Mouse (Mus musculus) ovary, postnatal 14 days (tissue): ENCODE measurements at regions not wholly inside any gene's neighbourhood (a gene's known extent, or its start where the extent isn't known, plus 50 kb on each side); places are given as distances from the start of the nearest gene placed in this dataset.

Source experiments
- DNase-seq: peaks from one replicate; pipeline ENCODE4 v3.0.0; 2022; ENCODE audit warnings: low spot score

GRCm38 (mm10) chrX:19199531-19199930 lies 281.6 kb downstream of the Tex13c3 start:
- no peak for DNase-seq

GRCm38 (mm10) chrX:19168983-19169382 lies 312.1 kb downstream of the Tex13c3 start:
- no peak for DNase-seq

GRCm38 (mm10) chrX:19168546-19168945 lies 312.6 kb downstream of the Tex13c3 start:
- no peak for DNase-seq

GRCm38 (mm10) chrX:19168111-19168510 lies 313.0 kb downstream of the Tex13c3 start:
- no peak for DNase-seq

GRCm38 (mm10) chrX:19167121-19167853 lies 313.8 kb downstream of the Tex13c3 start:
- DNase-seq, result no peak

GRCm38 (mm10) chrX:19165891-19166644 lies 315.1 kb downstream of the Tex13c3 start:
- DNase-seq, result no peak

GRCm38 (mm10) chrX:19164151-19164550 lies 317.0 kb downstream of the Tex13c3 start:
- no peak for DNase-seq

- DNase-seq, result no peak
Observed at GRCm38 (mm10) chrX:19162958-19163357, 318.2 kb downstream of the Tex13c3 start.

- no peak for DNase-seq
Observed at GRCm38 (mm10) chrX:19162351-19162750, 318.8 kb downstream of the Tex13c3 start.

- DNase-seq, result no peak
Observed at GRCm38 (mm10) chrX:19160275-19160930, 320.7 kb downstream of the Tex13c3 start.

- DNase-seq, result no peak
Observed at GRCm38 (mm10) chrX:19157464-19158203, 323.5 kb downstream of the Tex13c3 start.

- no peak for DNase-seq
Observed at GRCm38 (mm10) chrX:19153619-19154018, 327.5 kb downstream of the Tex13c3 start.

- DNase-seq, result no peak
Observed at GRCm38 (mm10) chrX:19152170-19152861, 328.8 kb downstream of the Tex13c3 start.

- DNase-seq, result no peak
Observed at GRCm38 (mm10) chrX:19150606-19151005, 330.5 kb downstream of the Tex13c3 start.

GRCm38 (mm10) chrX:19148672-19149071 lies 332.4 kb downstream of the Tex13c3 start:
- DNase-seq, result no peak

GRCm38 (mm10) chrX:19148251-19148650 lies 332.9 kb downstream of the Tex13c3 start:
- DNase-seq, result no peak

- no peak for DNase-seq
Observed at GRCm38 (mm10) chrX:19112753-19113152, 368.4 kb downstream of the Tex13c3 start.

GRCm38 (mm10) chrX:19102911-19103310 lies 378.2 kb downstream of the Tex13c3 start:
- DNase-seq, result no peak

GRCm38 (mm10) chrX:19095960-19096359 lies 385.2 kb downstream of the Tex13c3 start:
- no peak for DNase-seq

GRCm38 (mm10) chrX:19084435-19084834 lies 396.7 kb downstream of the Tex13c3 start:
- DNase-seq, result no peak

- DNase-seq, result no peak
Observed at GRCm38 (mm10) chrX:19080021-19080420, 401.1 kb downstream of the Tex13c3 start.
